Comparison of ENCODE assay signal across 15 mouse cellular contexts in genomic region chr5:127163376-127163775, GRCm38 (mm10).
DNase-seq lines count a peak whose midpoint lies in the region; ATAC-seq lines count a peak whose summit lies in the region.
"Had no signal": no experiment of that assay in that cellular context is flagged by ENCODE, and none has a peak within 500 bp of the region (broad histone marks: within the 10 kb centered on the region; RNA-seq: fewer than 3 reads in every experiment).

No protein-coding gene starts in this region.

- intact Hi-C loops in left cerebral cortex, postnatal 25 days (cut with DNase I): loop anchor here (5.0 kb wide), 1 partner anchor 191 kb away; no protein-coding TSS in a partner anchor

- no peak overlapping the region for H3K9ac ChIP-seq in heart, embryonic 11.5 days (ENCODE audit: low read depth, low read length)
- no peak overlapping the region for H3K9ac ChIP-seq in hindbrain, embryonic 16.5 days (ENCODE audit: low read depth, low read length)
- H3K9ac ChIP-seq: embryonic facial prominence, embryonic 15.5 days had no signal

- no peaks in the 10 kb centered on the region for H3K4me1 ChIP-seq in heart, embryonic 11.5 days (ENCODE audit: control insufficient read depth, insufficient read depth, low read length)
- H3K4me1 ChIP-seq in hindbrain, embryonic 16.5 days (ENCODE audit: control insufficient read depth, insufficient read depth, low read depth, low read length): no peaks in the 10 kb centered on the region; the same call in 1 of the 2 replicates
- H3K4me1 ChIP-seq: embryonic facial prominence, embryonic 15.5 days had no signal

- no peaks in the 10 kb centered on the region for H3K36me3 ChIP-seq in heart, embryonic 11.5 days (ENCODE audit: control insufficient read depth, insufficient read depth, low read length)
- H3K36me3 ChIP-seq in hindbrain, embryonic 16.5 days (ENCODE audit: control insufficient read depth, insufficient read depth, low read length): no peaks in the 10 kb centered on the region
- H3K36me3 ChIP-seq: embryonic facial prominence, embryonic 15.5 days had no signal

- H3K4me2 ChIP-seq in heart, embryonic 11.5 days: peak overlapping the region; percentile 43
- H3K4me2 ChIP-seq in hindbrain, embryonic 16.5 days (ENCODE audit: low read length): no peak overlapping the region
- H3K4me2 ChIP-seq: embryonic facial prominence, embryonic 15.5 days had no signal

- H3K27me3 ChIP-seq in heart, embryonic 11.5 days (ENCODE audit: control insufficient read depth, insufficient read depth, low read length): no peaks in the 10 kb centered on the region
- H3K27me3 ChIP-seq in hindbrain, embryonic 16.5 days (replicated peaks; ENCODE audit: control insufficient read depth, insufficient read depth, low read length): no peaks in the 10 kb centered on the region
- H3K27me3 ChIP-seq: embryonic facial prominence, embryonic 15.5 days had no signal

- ATAC-seq in frontal cortex, adult (ENCODE audit: low TSS enrichment): peak; percentile 93
- ATAC-seq in heart, embryonic 11.5 days (replicated peaks; ENCODE audit: insufficient number of reproducible peaks, low FRiP score, low TSS enrichment): no peak
- ATAC-seq in hindbrain, embryonic 16.5 days: no peak
- ATAC-seq: CD4-positive, CD25-positive, alpha-beta regulatory T cell, adult 4 months; forebrain, embryonic 16.5 days; inflammation-experienced regulatory T-cells, adult 6 months; lung, postnatal 0 days had no signal

- DNase-seq in layer of hippocampus, postnatal 14 days (ENCODE audit: low spot score in 2 of 2): peak; percentile 3 to 13
- DNase-seq in layer of hippocampus, postnatal 10 days (ENCODE audit: low spot score in 2 of 2): no peak
- DNase-seq in left cerebral cortex, postnatal 25 days (ENCODE audit: low spot score in 2 of 2): peak; percentile 35 to 85
- DNase-seq in kidney, postnatal 10 days: no peak
- DNase-seq in ovary, postnatal 14 days (ENCODE audit: low spot score): no peak
- DNase-seq: cerebellum, adult 11-12 months; thymus, postnatal 36 days had no signal

- no peaks in the 10 kb centered on the region for H3K9me3 ChIP-seq in heart, embryonic 11.5 days (replicated peaks; ENCODE audit: control insufficient read depth, low read length)
- no peaks in the 10 kb centered on the region for H3K9me3 ChIP-seq in hindbrain, embryonic 16.5 days (ENCODE audit: control insufficient read depth, low read length)
- H3K9me3 ChIP-seq: embryonic facial prominence, embryonic 15.5 days had no signal

- H3K27ac ChIP-seq in heart, embryonic 11.5 days (ENCODE audit: low read depth, low read length): no peak overlapping the region
- no peak overlapping the region for H3K27ac ChIP-seq in hindbrain, embryonic 16.5 days (ENCODE audit: low read depth, low read length)
- H3K27ac ChIP-seq: embryonic facial prominence, embryonic 15.5 days had no signal

- no peak overlapping the region for H3K4me3 ChIP-seq in heart, embryonic 11.5 days (ENCODE audit: low read depth, low read length)
- no peak overlapping the region for H3K4me3 ChIP-seq in hindbrain, embryonic 16.5 days (ENCODE audit: low read length)
- H3K4me3 ChIP-seq: embryonic facial prominence, embryonic 15.5 days had no signal

- WGBS in heart, embryonic 11.5 days (ENCODE audit: insufficient replicate concordance): 52% methylated on average over 6 of the region's 6 CpGs
- WGBS in hindbrain, embryonic 16.5 days: 42% methylated on average over 6 of the region's 6 CpGs

Comparison
In these comparisons a context has a peak if more than half of its experiments do, and no peak if none do; other contexts are left out.
1. DNase-seq: peak in layer of hippocampus, postnatal 14 days (2 of 2) and left cerebral cortex, postnatal 25 days (2 of 2); none in layer of hippocampus, postnatal 10 days (0 of 2), kidney, postnatal 10 days (single experiment) and ovary, postnatal 14 days (single experiment).